Mouse (Mus musculus) bone marrow, adult 2 months (tissue): ENCODE results near the gene Zfp335.

ENCODE experiments used
- CTCF ChIP-seq: fragments of 200-500 bp; IDR thresholded peaks from 2 replicates; pipeline ENCODE4 v1.5.1; 2011; ENCODE audit warnings: low read length, control low read depth; ENCODE audit not compliant: control insufficient read depth, insufficient read depth
- POLR2A ChIP-seq: fragments of 200-500 bp; IDR thresholded peaks from 2 replicates; pipeline ENCODE4 v1.6.1; 2011; ENCODE audit warnings: low read depth, mild to moderate bottlenecking, control low read depth, low read length, borderline replicate concordance; ENCODE audit not compliant: control insufficient read depth

GRCm38 (mm10) chr2:164933534-164933933 lies 22.0 kb upstream of the Zfp335 start:
- TF ChIP-seq CTCF (no peak), POLR2A (no peak)
